Mouse (Mus musculus): ENCODE results near the gene Tspan3. TPM values are rescaled to one million over a fixed set of nuclear protein-coding genes. Genes with fewer than 3 reads are reported as not detected.

Gene Tspan3
- total and polyA plus RNA-seq, 2 experiments, result 4.7 to 7.3 TPM

- WGBS, result 83% methylated on average over 11 of the region's 11 CpGs
- H3K79me2 ChIP-seq (ENCODE audit: control insufficient read depth, insufficient read depth, low read length), result no peaks in the 10 kb centered on the region
- H3K27ac ChIP-seq (replicated peaks; ENCODE audit: insufficient read depth, low read depth, low read length), result no peak overlapping the region
- TF ChIP-seq POLR2A (IDR thresholded peaks at IDR 0.05; ENCODE audit: extremely low read depth, insufficient read depth, low read length), result no peak
- no peak for TF ChIP-seq CTCF (IDR thresholded peaks at IDR 0.05; ENCODE audit: low read depth, low read length)
- H3K4me3 ChIP-seq (ENCODE audit: insufficient read depth, low read depth, low read length), result no peak overlapping the region
- H3K4me1 ChIP-seq (ENCODE audit: control insufficient read depth, insufficient read depth, low read length), result no peaks in the 10 kb centered on the region
- DNase-seq (ENCODE audit: extremely low read depth, low read depth, low spot score), result no peak
- H3K36me3 ChIP-seq (ENCODE audit: control insufficient read depth, insufficient read depth, low read length), result no peaks in the 10 kb centered on the region
- H3K9ac ChIP-seq (ENCODE audit: low read depth, low read length), result no peak overlapping the region
- H3K27me3 ChIP-seq (ENCODE audit: control insufficient read depth, insufficient read depth, low read length), result 0 out of 2 replicates have a peak, but pooled peaks cover 2% of the 10 kb centered on the region
Measured at GRCm38 (mm10) chr9:56191498-56192455, 26.5 kb upstream of the Tspan3 start.

GRCm38 (mm10) chr9:56180118-56180781 lies 15.0 kb upstream of the Tspan3 start:
- Histone ChIP-seq H3K4me3 (ENCODE audit: insufficient read depth, low read depth, low read length) (no peak overlapping the region), H3K36me3 (ENCODE audit: control insufficient read depth, insufficient read depth, low read length) (no peaks in the 10 kb centered on the region), H3K27me3 (ENCODE audit: control insufficient read depth, insufficient read depth, low read length) (no peaks in the 10 kb centered on the region), H3K79me2 (ENCODE audit: control insufficient read depth, insufficient read depth, low read length) (no peaks in the 10 kb centered on the region), H3K27ac (replicated peaks; ENCODE audit: insufficient read depth, low read depth, low read length) (no peak overlapping the region), H3K4me1 (ENCODE audit: control insufficient read depth, insufficient read depth, low read length) (no peaks in the 10 kb centered on the region), H3K9ac (ENCODE audit: low read depth, low read length) (no peak overlapping the region)
- no peak for DNase-seq (ENCODE audit: extremely low read depth, low read depth, low spot score)
- no peak for TF ChIP-seq POLR2A (IDR thresholded peaks at IDR 0.05; ENCODE audit: extremely low read depth, insufficient read depth, low read length)
- TF ChIP-seq CTCF (IDR thresholded peaks at IDR 0.05; ENCODE audit: low read depth, low read length), result no peak
- 59% methylated on average over 8 of the region's 8 CpGs for WGBS

GRCm38 (mm10) chr9:56179416-56180117 lies 14.3 kb upstream of the Tspan3 start:
- TF ChIP-seq CTCF (IDR thresholded peaks at IDR 0.05; ENCODE audit: low read depth, low read length) (0 out of 2 replicates have a peak, but pooled peaks have one; percentile 16), POLR2A (IDR thresholded peaks at IDR 0.05; ENCODE audit: extremely low read depth, insufficient read depth, low read length) (no peak)
- Histone ChIP-seq H3K4me1 (ENCODE audit: control insufficient read depth, insufficient read depth, low read length) (no peaks in the 10 kb centered on the region), H3K27me3 (ENCODE audit: control insufficient read depth, insufficient read depth, low read length) (no peaks in the 10 kb centered on the region), H3K9ac (ENCODE audit: low read depth, low read length) (no peak overlapping the region), H3K79me2 (ENCODE audit: control insufficient read depth, insufficient read depth, low read length) (no peaks in the 10 kb centered on the region), H3K4me3 (ENCODE audit: insufficient read depth, low read depth, low read length) (no peak overlapping the region), H3K27ac (replicated peaks; ENCODE audit: insufficient read depth, low read depth, low read length) (no peak overlapping the region), H3K36me3 (ENCODE audit: control insufficient read depth, insufficient read depth, low read length) (no peaks in the 10 kb centered on the region)
- no peak for DNase-seq (ENCODE audit: extremely low read depth, low read depth, low spot score)
- WGBS, result 76% methylated on average over 6 of the region's 6 CpGs

GRCm38 (mm10) chr9:56177354-56177753 lies 12.1 kb upstream of the Tspan3 start:
- Histone ChIP-seq H3K4me1 (ENCODE audit: control insufficient read depth, insufficient read depth, low read length) (no peaks in the 10 kb centered on the region), H3K4me3 (ENCODE audit: insufficient read depth, low read depth, low read length) (no peak overlapping the region), H3K27me3 (ENCODE audit: control insufficient read depth, insufficient read depth, low read length) (no peaks in the 10 kb centered on the region), H3K79me2 (ENCODE audit: control insufficient read depth, insufficient read depth, low read length) (no peaks in the 10 kb centered on the region), H3K9ac (ENCODE audit: low read depth, low read length) (no peak overlapping the region), H3K27ac (replicated peaks; ENCODE audit: insufficient read depth, low read depth, low read length) (no peak overlapping the region), H3K36me3 (ENCODE audit: control insufficient read depth, insufficient read depth, low read length) (no peaks in the 10 kb centered on the region)
- no peak for TF ChIP-seq CTCF (IDR thresholded peaks at IDR 0.05; ENCODE audit: low read depth, low read length)
- TF ChIP-seq POLR2A (IDR thresholded peaks at IDR 0.05; ENCODE audit: extremely low read depth, insufficient read depth, low read length), result no peak
- DNase-seq (ENCODE audit: extremely low read depth, low read depth, low spot score), result no peak
- WGBS, result 91% methylated on average over 4 of the region's 4 CpGs

GRCm38 (mm10) chr9:56175316-56175715 lies 10.0 kb upstream of the Tspan3 start:
- no peak overlapping the region for H3K9ac ChIP-seq (ENCODE audit: low read depth, low read length)
- H3K79me2 ChIP-seq (ENCODE audit: control insufficient read depth, insufficient read depth, low read length), result no peaks in the 10 kb centered on the region
- DNase-seq (ENCODE audit: extremely low read depth, low read depth, low spot score), result no peak
- WGBS, result 98% methylated on average over 3 of the region's 3 CpGs
- no peak overlapping the region for H3K27ac ChIP-seq (replicated peaks; ENCODE audit: insufficient read depth, low read depth, low read length)
- no peaks in the 10 kb centered on the region for H3K36me3 ChIP-seq (ENCODE audit: control insufficient read depth, insufficient read depth, low read length)
- TF ChIP-seq CTCF (IDR thresholded peaks at IDR 0.05; ENCODE audit: low read depth, low read length) (no peak), POLR2A (IDR thresholded peaks at IDR 0.05; ENCODE audit: extremely low read depth, insufficient read depth, low read length) (no peak)
- H3K4me1 ChIP-seq (ENCODE audit: control insufficient read depth, insufficient read depth, low read length), result no peaks in the 10 kb centered on the region
- no peaks in the 10 kb centered on the region for H3K27me3 ChIP-seq (ENCODE audit: control insufficient read depth, insufficient read depth, low read length)
- H3K4me3 ChIP-seq (ENCODE audit: insufficient read depth, low read depth, low read length), result no peak overlapping the region

Data from liver, adult 2 months (tissue).